Comparison of ENCODE assay signal across 26 mouse cellular contexts in the genomic region with DNA sequence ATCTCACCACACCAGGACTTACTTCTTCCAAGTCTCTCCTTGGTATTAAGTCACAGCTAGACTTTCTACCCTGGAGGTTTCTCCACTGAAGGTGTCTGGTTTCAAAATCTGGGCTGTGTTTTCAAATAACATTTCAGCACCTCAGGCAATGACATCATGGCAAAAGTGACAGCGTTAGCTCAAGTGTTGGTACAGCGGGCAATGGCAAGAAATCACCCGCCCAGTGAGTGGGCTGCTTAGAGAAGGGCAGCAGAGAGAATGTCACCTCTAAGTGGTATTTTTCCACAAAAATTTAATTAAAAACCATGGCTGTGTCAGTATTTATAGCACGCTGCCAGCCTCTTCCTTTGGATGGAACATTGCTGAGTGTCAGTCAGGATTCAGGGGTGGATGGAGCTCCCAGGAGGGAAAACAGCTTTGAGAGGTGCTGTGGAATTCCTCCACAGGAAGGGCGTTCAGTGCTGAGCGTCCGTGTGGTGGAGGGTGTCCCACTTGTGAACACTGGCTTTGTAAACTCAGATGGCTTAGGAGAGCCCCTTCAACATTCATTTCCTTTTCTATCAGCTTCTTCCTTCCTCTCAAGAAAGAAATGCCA.
A peak's percentile ranks its signal among the peaks of the same experiment; 100 is the strongest.
DNase-seq lines count a peak whose midpoint lies in the region; ATAC-seq lines count a peak whose summit lies in the region.
"Had no signal": no experiment of that assay in that cellular context is flagged by ENCODE, and none has a peak within 500 bp of the region (broad histone marks: within the 10 kb centered on the region; RNA-seq: fewer than 3 reads in every experiment).

No protein-coding gene starts in this region.

- no peak overlapping the region for H3K4me2 ChIP-seq in heart, embryonic 12.5 days
- H3K4me2 ChIP-seq in forebrain, embryonic 13.5 days: no peak overlapping the region
- H3K4me2 ChIP-seq: embryonic facial prominence, embryonic 12.5 days; forebrain, embryonic 12.5 days; hindbrain, embryonic 14.5 days; liver, embryonic 11.5 days; midbrain, embryonic 11.5 days; neural tube, embryonic 15.5 days had no signal

- no peak overlapping the region for H3K27ac ChIP-seq in heart, embryonic 12.5 days (ENCODE audit: poor library complexity, severe bottlenecking)
- H3K27ac ChIP-seq in heart, embryonic 10.5 days: no peak overlapping the region
- no peak overlapping the region for H3K27ac ChIP-seq in forebrain, embryonic 13.5 days
- H3K27ac ChIP-seq: embryonic facial prominence, embryonic 12.5 days; forebrain, embryonic 12.5 days; hindbrain, embryonic 14.5 days; kidney, postnatal 0 days; neural tube, embryonic 15.5 days had no signal

- H3K9ac ChIP-seq in heart, embryonic 12.5 days: no peak overlapping the region
- no peak overlapping the region for H3K9ac ChIP-seq in forebrain, embryonic 13.5 days
- H3K9ac ChIP-seq: embryonic facial prominence, embryonic 12.5 days; forebrain, embryonic 12.5 days; hindbrain, embryonic 14.5 days; neural tube, embryonic 15.5 days had no signal

- no peaks in the 10 kb centered on the region for H3K27me3 ChIP-seq in heart, embryonic 12.5 days (replicated peaks)
- no peaks in the 10 kb centered on the region for H3K27me3 ChIP-seq in heart, embryonic 10.5 days (ENCODE audit: insufficient read depth, poor library complexity, severe bottlenecking)
- H3K27me3 ChIP-seq in forebrain, embryonic 13.5 days: no peaks in the 10 kb centered on the region
- H3K27me3 ChIP-seq: embryonic facial prominence, embryonic 12.5 days; forebrain, embryonic 12.5 days; neural tube, embryonic 15.5 days had no signal

- intact Hi-C loops in heart, postnatal 25 days (cut with DNase I): no loop called here

- ATAC-seq in heart, embryonic 12.5 days (ENCODE audit: insufficient number of reproducible peaks, low FRiP score): 0 out of 2 replicates have a peak, but pooled peaks have one; percentile 22
- ATAC-seq in forebrain, embryonic 13.5 days: no peak

- H3K36me3 ChIP-seq in heart, embryonic 12.5 days: no peaks in the 10 kb centered on the region
- H3K36me3 ChIP-seq in heart, embryonic 10.5 days: no peaks in the 10 kb centered on the region
- no peaks in the 10 kb centered on the region for H3K36me3 ChIP-seq in forebrain, embryonic 13.5 days (ENCODE audit: poor library complexity, severe bottlenecking)
- H3K36me3 ChIP-seq: embryonic facial prominence, embryonic 12.5 days; forebrain, embryonic 12.5 days; neural tube, embryonic 15.5 days had no signal

- 52% methylated on average over 7 of the region's 7 CpGs for WGBS in heart, embryonic 12.5 days
- WGBS in heart, embryonic 10.5 days: 60% methylated on average over 7 of the region's 7 CpGs
- 93% methylated on average over 7 of the region's 7 CpGs for WGBS in forebrain, embryonic 13.5 days

- no peaks in the 10 kb centered on the region; the same call in 1 of the 2 replicates for H3K9me3 ChIP-seq in heart, embryonic 12.5 days (replicated peaks)
- no peaks in the 10 kb centered on the region for H3K9me3 ChIP-seq in heart, embryonic 10.5 days
- H3K9me3 ChIP-seq in forebrain, embryonic 13.5 days (replicated peaks): no peaks in the 10 kb centered on the region
- H3K9me3 ChIP-seq: embryonic facial prominence, embryonic 12.5 days had no signal

- H3K4me1 ChIP-seq in heart, embryonic 12.5 days (replicated peaks): peaks cover 7% of the 10 kb centered on the region; the same call in 1 of the 2 replicates
- H3K4me1 ChIP-seq in heart, embryonic 10.5 days: no peaks in the 10 kb centered on the region
- no peaks in the 10 kb centered on the region for H3K4me1 ChIP-seq in forebrain, embryonic 13.5 days
- H3K4me1 ChIP-seq: embryonic facial prominence, embryonic 12.5 days; forebrain, embryonic 12.5 days; neural tube, embryonic 15.5 days had no signal

- no peak overlapping the region for H3K4me3 ChIP-seq in heart, embryonic 12.5 days
- H3K4me3 ChIP-seq in heart, embryonic 10.5 days: no peak overlapping the region
- no peak overlapping the region for H3K4me3 ChIP-seq in forebrain, embryonic 13.5 days
- H3K4me3 ChIP-seq: embryonic facial prominence, embryonic 12.5 days; erythroblast, embryonic 14.5 days; forebrain, embryonic 12.5 days; neural tube, embryonic 15.5 days had no signal

- DNase-seq in heart, embryonic 10.5 days (ENCODE audit: low spot score): no peak
- peak; percentile 51 for DNase-seq in heart, postnatal 4 days
- no peak for DNase-seq in heart, postnatal 25 days (ENCODE audit: low spot score)
- DNase-seq in NIH3T3 (ENCODE audit: low read depth): peak; percentile 38
- peak; percentile 37 for DNase-seq in forelimb bud, embryonic 11.5 days (ENCODE audit: low read depth, low spot score)
- DNase-seq in thymus, postnatal 36 days: no peak
- DNase-seq: adrenal gland, postnatal 14 days; cerebellum, adult 11 months; cerebellum, adult 9-11 months; gastrocnemius, postnatal 14 days; kidney, adult 2 months; layer of hippocampus, adult 9-11 months; lung, adult 18-20 months; lung, postnatal 14 days; spleen, adult 18-20 months; thymus, postnatal 14 days had no signal

Comparison
In these comparisons a context has a peak if more than half of its experiments do, and no peak if none do; other contexts are left out.
1. DNase-seq: peak in heart, postnatal 4 days (single experiment), NIH3T3 (single experiment) and forelimb bud, embryonic 11.5 days (single experiment); none in heart, embryonic 10.5 days (single experiment), heart, postnatal 25 days (single experiment) and thymus, postnatal 36 days (0 of 2).